Mouse (Mus musculus): ENCODE measurements at regions not wholly inside any gene's neighbourhood (a gene's known extent, or its start where the extent isn't known, plus 50 kb on each side); places are given as distances from the start of the nearest gene placed in this dataset.
A peak's percentile ranks its signal among the peaks of the same experiment; 100 is the strongest.

DNA sequence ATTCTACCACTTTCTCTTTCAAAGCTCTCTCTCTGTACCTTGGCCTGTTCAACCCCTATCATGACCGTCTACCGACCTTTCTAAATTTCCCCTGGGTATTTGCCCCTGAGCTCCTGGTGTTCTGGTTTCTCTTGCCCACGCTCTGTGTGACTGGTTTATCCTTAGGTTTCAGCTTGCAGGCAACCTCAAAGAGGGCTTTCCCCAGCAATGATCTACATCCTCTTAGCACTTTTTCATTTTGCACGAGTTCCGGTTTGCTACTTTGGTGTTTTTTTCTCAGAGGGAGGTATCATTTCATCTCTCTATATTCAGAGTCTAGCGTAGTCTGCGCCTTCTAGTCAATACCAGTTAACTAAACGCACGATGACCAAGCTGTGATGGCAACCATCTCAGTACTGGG is 79.8 kb upstream of the Hmga2 start:
- ATAC-seq (ENCODE audit: insufficient read depth) (no peak), DNase-seq (ENCODE audit: low read depth in 3 of 3, low spot score in 3 of 3) (no peak)
- H3K27me3 ChIP-seq (ENCODE audit: control insufficient read depth, insufficient read depth, low read length): peaks cover 13% of the 10 kb centered on the region
- no peaks in the 10 kb centered on the region for H3K9me3 ChIP-seq (ENCODE audit: control insufficient read depth, low read length)
- no peak overlapping the region for H3K4me3 ChIP-seq (ENCODE audit: insufficient read depth in 1 of 2, low read depth in 2 of 2, low read length in 2 of 2)
- peaks cover 0 to 3% of the 10 kb centered on the region in 2 experiments; a peak in 2 of 4 replicates for H3K4me1 ChIP-seq (replicated peaks; ENCODE audit: control insufficient read depth in 2 of 2, insufficient read depth in 2 of 2, low read length in 1 of 2)
- no peak overlapping the region for H3K27ac ChIP-seq
- WGBS (ENCODE audit: insufficient replicate concordance): 65% methylated on average over 9 of the region's 9 CpGs
- no peaks in the 10 kb centered on the region for H3K36me3 ChIP-seq (replicated peaks; ENCODE audit: control insufficient read depth, insufficient read depth, low read depth)
- TF ChIP-seq CTCF (IDR thresholded peaks at IDR 0.05; ENCODE audit: low read depth) (no peak), EP300 (IDR thresholded peaks at IDR 0.05; ENCODE audit: low read depth) (no peak)
- H3K9ac ChIP-seq (replicated peaks): no peak overlapping the region
- no peak overlapping the region for H3K4me2 ChIP-seq (ENCODE audit: low read depth)

DNA sequence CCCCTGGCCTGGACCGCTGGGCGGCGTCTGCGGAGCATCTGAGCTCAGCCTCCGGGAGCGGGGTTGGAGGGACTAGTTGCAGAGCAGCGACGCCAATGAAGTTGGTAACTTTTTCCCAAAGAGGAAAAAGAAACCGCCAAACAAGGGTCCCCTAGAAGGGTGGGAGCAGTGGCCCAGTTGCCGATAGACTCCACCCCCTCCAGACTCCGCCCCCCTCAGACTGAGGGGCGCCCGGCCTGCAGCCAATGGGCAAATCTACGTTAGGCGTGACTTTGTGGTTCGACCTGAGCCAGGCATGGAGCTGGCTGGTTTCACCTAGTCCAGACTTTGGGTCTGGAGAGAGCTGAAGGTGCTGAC is 76.8 kb upstream of the Hmga2 start:
- TF ChIP-seq CTCF (IDR thresholded peaks at IDR 0.05; ENCODE audit: low read depth): no peak
- TF ChIP-seq EP300 (IDR thresholded peaks at IDR 0.05; ENCODE audit: low read depth): no peak
- Histone ChIP-seq H3K27ac (no peak overlapping the region), H3K9me3 (ENCODE audit: control insufficient read depth, low read length) (no peaks in the 10 kb centered on the region), H3K9ac (replicated peaks) (no peak overlapping the region), H3K36me3 (replicated peaks; ENCODE audit: control insufficient read depth, insufficient read depth, low read depth) (no peaks in the 10 kb centered on the region), H3K27me3 (ENCODE audit: control insufficient read depth, insufficient read depth, low read length) (peaks cover 13% of the 10 kb centered on the region), H3K4me2 (ENCODE audit: low read depth) (peak overlapping the region; percentile 65), H3K4me3 (ENCODE audit: insufficient read depth in 1 of 2, low read depth in 2 of 2, low read length in 2 of 2) (peak overlapping the region; percentile 27 to 43), H3K4me1 (replicated peaks; ENCODE audit: control insufficient read depth in 2 of 2, insufficient read depth in 2 of 2, low read length in 1 of 2) (peaks cover 0 to under 1% of the 10 kb centered on the region in 2 experiments; a peak in 2 of 4 replicates)
- ATAC-seq (ENCODE audit: insufficient read depth) (peak; percentile 57; the same call in 1 of the 2 replicates), DNase-seq (ENCODE audit: low read depth in 3 of 3, low spot score in 3 of 3) (no peak)
- WGBS (ENCODE audit: insufficient replicate concordance): under 1% methylated on average over 15 of the region's 16 CpGs

DNA sequence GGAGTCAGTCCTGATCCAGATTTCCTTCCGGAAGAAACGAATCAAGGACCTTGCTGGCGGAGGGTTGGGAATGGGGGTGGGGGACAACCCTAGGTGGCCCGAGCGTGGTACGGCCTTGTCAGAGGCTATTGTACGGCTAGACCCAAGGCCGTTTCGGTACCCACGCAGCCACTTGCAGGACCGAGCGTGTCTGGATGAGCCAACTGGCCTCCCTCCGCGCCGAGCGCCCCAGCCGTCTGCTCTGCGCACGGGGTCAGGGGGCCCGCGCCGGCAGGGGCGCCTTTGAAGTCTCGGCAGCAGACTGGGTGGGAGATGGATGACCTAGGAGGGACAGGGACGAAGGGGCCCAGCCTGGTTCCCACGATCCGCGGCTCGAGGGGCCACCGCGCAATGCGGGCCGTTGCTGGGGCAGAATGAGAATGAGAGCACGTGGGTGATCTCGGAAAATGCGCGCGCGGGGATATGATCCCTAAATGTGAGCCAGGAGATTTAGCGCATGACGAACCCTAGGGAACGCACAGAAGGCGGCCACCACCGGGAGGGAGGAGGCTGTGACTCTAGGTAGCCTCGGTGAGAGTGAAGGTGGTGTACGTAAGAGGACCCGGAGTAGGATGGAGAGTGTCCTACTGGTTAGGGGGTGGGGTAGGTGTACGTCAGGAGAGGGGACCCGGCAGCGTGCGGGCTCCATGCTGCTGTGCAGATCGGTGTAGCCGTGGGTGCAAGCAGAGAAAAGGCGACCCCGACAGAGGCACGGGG is 76.2 kb upstream of the Hmga2 start:
- Histone ChIP-seq H3K9ac (replicated peaks) (no peak overlapping the region), H3K27ac (no peak overlapping the region), H3K36me3 (replicated peaks; ENCODE audit: control insufficient read depth, insufficient read depth, low read depth) (no peaks in the 10 kb centered on the region), H3K4me3 (ENCODE audit: insufficient read depth in 1 of 2, low read depth in 2 of 2, low read length in 2 of 2) (peak overlapping the region; percentile 27 to 43), H3K4me1 (replicated peaks; ENCODE audit: control insufficient read depth in 2 of 2, insufficient read depth in 2 of 2, low read length in 1 of 2) (no peaks in the 10 kb centered on the region; a peak in 1 of 4 replicates), H3K4me2 (ENCODE audit: low read depth) (peak overlapping the region; percentile 65), H3K9me3 (ENCODE audit: control insufficient read depth, low read length) (no peaks in the 10 kb centered on the region), H3K27me3 (ENCODE audit: control insufficient read depth, insufficient read depth, low read length) (peaks cover 13% of the 10 kb centered on the region)
- peak; percentile 28; the same call in 1 of the 2 replicates for ATAC-seq (ENCODE audit: insufficient read depth)
- no peak for DNase-seq (ENCODE audit: low read depth in 3 of 3, low spot score in 3 of 3)
- WGBS (ENCODE audit: insufficient replicate concordance): under 1% methylated on average over 56 of the region's 56 CpGs
- no peak for TF ChIP-seq EP300 (IDR thresholded peaks at IDR 0.05; ENCODE audit: low read depth)
- 0 out of 2 replicates have a peak, but pooled peaks have one; percentile 8 for TF ChIP-seq CTCF (IDR thresholded peaks at IDR 0.05; ENCODE audit: low read depth)

DNA sequence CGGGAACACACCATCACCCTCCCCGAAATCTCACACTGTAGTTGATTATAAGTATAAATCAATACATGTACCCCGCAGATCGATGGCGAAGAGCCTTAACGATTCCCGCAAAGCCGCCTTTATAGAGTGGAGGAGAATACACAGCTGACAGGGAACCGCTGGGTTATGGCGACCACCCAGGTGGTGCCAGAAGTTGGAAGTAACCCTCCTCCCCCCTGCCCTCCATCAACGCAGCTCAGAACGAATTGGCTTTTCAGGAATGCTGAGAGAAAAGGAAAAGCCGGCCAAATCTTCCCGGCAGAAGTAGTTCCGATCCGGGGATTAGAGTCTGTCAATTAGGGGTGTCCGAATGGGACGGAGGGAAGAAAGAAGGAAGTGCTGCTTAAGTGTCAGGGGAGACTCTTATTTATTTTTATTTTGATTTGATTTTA is 75.6 kb upstream of the Hmga2 start:
- no peaks in the 10 kb centered on the region for H3K36me3 ChIP-seq (replicated peaks; ENCODE audit: control insufficient read depth, insufficient read depth, low read depth)
- no peak overlapping the region for H3K9ac ChIP-seq (replicated peaks)
- peak overlapping the region; percentile 7 to 43; a peak in 2 of 4 replicates for H3K4me3 ChIP-seq (ENCODE audit: insufficient read depth in 1 of 2, low read depth in 2 of 2, low read length in 2 of 2)
- WGBS (ENCODE audit: insufficient replicate concordance): 3% methylated on average over 18 of the region's 18 CpGs
- no peaks in the 10 kb centered on the region; a peak in 1 of 4 replicates for H3K4me1 ChIP-seq (replicated peaks; ENCODE audit: control insufficient read depth in 2 of 2, insufficient read depth in 2 of 2, low read length in 1 of 2)
- TF ChIP-seq CTCF (IDR thresholded peaks at IDR 0.05; ENCODE audit: low read depth) (no peak), EP300 (IDR thresholded peaks at IDR 0.05; ENCODE audit: low read depth) (no peak)
- peak overlapping the region; percentile 65 for H3K4me2 ChIP-seq (ENCODE audit: low read depth)
- DNase-seq (ENCODE audit: low read depth in 3 of 3, low spot score in 3 of 3): no peak
- H3K9me3 ChIP-seq (ENCODE audit: control insufficient read depth, low read length): no peaks in the 10 kb centered on the region
- no peak for ATAC-seq (ENCODE audit: insufficient read depth)
- peaks cover 13% of the 10 kb centered on the region for H3K27me3 ChIP-seq (ENCODE audit: control insufficient read depth, insufficient read depth, low read length)
- no peak overlapping the region for H3K27ac ChIP-seq

DNA sequence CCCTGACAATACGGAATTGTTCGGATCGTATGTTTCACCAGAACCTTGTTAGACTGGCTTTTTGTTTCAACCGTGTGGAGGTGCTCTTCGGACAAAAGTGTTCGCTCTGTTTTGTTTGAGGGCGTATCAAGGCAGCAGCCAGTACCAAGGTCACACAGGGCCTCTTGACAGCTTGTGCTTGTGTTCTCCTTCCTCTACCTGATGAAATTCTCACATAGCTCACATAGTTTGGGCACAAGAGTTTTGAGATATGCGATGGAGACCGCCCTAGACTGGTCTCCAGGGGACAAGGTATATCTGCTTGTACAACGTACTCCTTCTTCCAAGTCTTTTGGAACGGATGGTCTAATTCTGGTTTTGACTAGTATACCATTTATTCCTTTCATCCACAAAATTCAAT is 70.9 kb upstream of the Hmga2 start:
- no peak overlapping the region for H3K4me3 ChIP-seq (ENCODE audit: insufficient read depth in 1 of 2, low read depth in 2 of 2, low read length in 2 of 2)
- H3K9me3 ChIP-seq (ENCODE audit: control insufficient read depth, low read length): no peaks in the 10 kb centered on the region
- WGBS (ENCODE audit: insufficient replicate concordance): 82% methylated on average over 11 of the region's 11 CpGs
- TF ChIP-seq CTCF (IDR thresholded peaks at IDR 0.05; ENCODE audit: low read depth) (no peak), EP300 (IDR thresholded peaks at IDR 0.05; ENCODE audit: low read depth) (no peak)
- H3K4me1 ChIP-seq (replicated peaks; ENCODE audit: control insufficient read depth in 2 of 2, insufficient read depth in 2 of 2, low read length in 1 of 2): no peaks in the 10 kb centered on the region
- H3K4me2 ChIP-seq (ENCODE audit: low read depth): no peak overlapping the region
- H3K27me3 ChIP-seq (ENCODE audit: control insufficient read depth, insufficient read depth, low read length): peaks cover 8% of the 10 kb centered on the region
- no peak overlapping the region for H3K27ac ChIP-seq
- ATAC-seq (ENCODE audit: insufficient read depth): no peak
- H3K36me3 ChIP-seq (replicated peaks; ENCODE audit: control insufficient read depth, insufficient read depth, low read depth): no peaks in the 10 kb centered on the region
- no peak for DNase-seq (ENCODE audit: low read depth in 3 of 3, low spot score in 3 of 3)
- H3K9ac ChIP-seq (replicated peaks): no peak overlapping the region

Data from liver, embryonic 14.5 days (tissue).